Mouse (Mus musculus) liver, embryonic 14.5 days (tissue): Measurements from ENCODE around the gene Tdp2.

Source experiments
- CTCF ChIP-seq: IDR thresholded peaks from 2 replicates; pipeline ENCODE4 v1.5.1; 2016; ENCODE audit warnings: antibody characterized with exemption, low read depth, control low read depth
- EP300 ChIP-seq: IDR thresholded peaks from 2 replicates; pipeline ENCODE4 v1.6.1; 2016; ENCODE audit warnings: antibody characterized with exemption, low read depth

DNA sequence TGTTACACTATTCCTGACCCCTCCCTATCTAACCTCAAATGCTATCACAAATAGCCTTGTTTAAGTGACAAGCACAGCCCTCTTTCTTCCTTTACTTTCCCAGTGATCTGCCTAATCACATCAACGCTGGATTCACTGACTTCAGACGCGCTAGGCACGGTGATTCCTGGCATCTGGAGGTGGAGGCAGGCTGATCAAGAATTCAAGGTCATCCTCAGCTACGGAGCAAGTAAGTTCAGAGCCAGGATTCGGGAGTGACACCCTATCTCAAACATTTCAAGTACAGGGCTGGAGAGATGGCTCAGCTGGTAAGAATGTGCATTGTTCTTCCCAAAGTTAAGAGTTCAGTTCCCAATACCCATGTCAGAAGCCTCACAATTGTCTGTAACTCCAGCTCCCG is 5.4 kb upstream of the Tdp2 start:
- TF ChIP-seq CTCF (no peak), EP300 (no peak)
